Mouse (Mus musculus) midbrain, embryonic 13.5 days (tissue): Measurements from ENCODE around the gene Pcsk5. TPM values are rescaled to one million over a fixed set of nuclear protein-coding genes. Genes with fewer than 3 reads are reported as not detected.
"Not testable (repeated sequence)": the region's sequence is repeated elsewhere in the genome, so short reads cannot be mapped to it uniquely, and the experiment has no call there.

Source experiments
- ATAC-seq: fragments of 200-750 bp; cut with Nextera tagmentation; 2 replicates; pipeline ENCODE4 v1.8.0; 2017; ENCODE audit warnings: mild to moderate bottlenecking, moderate TSS enrichment, moderate library complexity
- H3K27ac ChIP-seq: fragments of 300-500 bp; sonication (generic); 2 replicates; pipeline ENCODE4 v1.5.1; 2015; ENCODE audit warnings: inconsistent platforms, mild to moderate bottlenecking, moderate library complexity
- H3K27me3 ChIP-seq: fragments of 300-500 bp; sonication (generic); 2 replicates; pipeline ENCODE4 v1.6.1; 2015; ENCODE audit warnings: mild to moderate bottlenecking, inconsistent platforms
- H3K36me3 ChIP-seq: fragments of 300-500 bp; sonication (generic); 2 replicates; pipeline ENCODE4 v1.6.1; 2015; ENCODE audit warnings: mild to moderate bottlenecking, inconsistent platforms
- H3K4me1 ChIP-seq: fragments of 300-500 bp; sonication (generic); replicated peaks from 2 replicates; pipeline ENCODE4 v1.6.1; 2015; ENCODE audit warnings: inconsistent platforms
- H3K4me2 ChIP-seq: fragments of 300-500 bp; sonication (generic); replicated peaks from 2 replicates; pipeline ENCODE4 v1.6.1; 2015; ENCODE audit warnings: moderate library complexity, mild to moderate bottlenecking, inconsistent platforms
- H3K4me3 ChIP-seq: fragments of 300-500 bp; sonication (generic); replicated peaks from 2 replicates; pipeline ENCODE4 v1.5.1; 2015; ENCODE audit warnings: mild to moderate bottlenecking, inconsistent platforms
- H3K9ac ChIP-seq: fragments of 300-500 bp; sonication (generic); replicated peaks from 2 replicates; pipeline ENCODE4 v1.6.1; 2015; ENCODE audit warnings: mild to moderate bottlenecking, inconsistent platforms
- H3K9me3 ChIP-seq: fragments of 300-500 bp; sonication (generic); 2 replicates; pipeline ENCODE4 v1.6.1; 2016; ENCODE audit warnings: mild to moderate bottlenecking, inconsistent platforms
- WGBS: fragments of 180-500 bp; shearing (Covaris S2); methylation state at CpG from one replicate; pipeline ENCODE4 v1.1.7; 2015; 5-methylcytosine and 5-hydroxymethylcytosine counted together
- polyA plus RNA-seq: library from polyadenylated mRNA; unstranded; fragments of >200 nt; fragmentation: Nextera tagmentation; extraction: Ambion mirVana; gene quantifications from 2 replicates; pipeline ENCODE4 v1.2.1, GENCODE M21; 2015

The Pcsk5 gene
- polyA plus RNA-seq, 1 experiment from 2014 or later, result 7.1 TPM

GRCm38 (mm10) chr19:17489041-17489865 lies 348.2 kb downstream of the Pcsk5 start:
- peaks cover 11% of the 10 kb centered on the region; the same call in 1 of the 2 replicates for H3K4me1 ChIP-seq
- H3K9ac ChIP-seq, result no peak overlapping the region
- no peaks in the 10 kb centered on the region for H3K27me3 ChIP-seq
- no peak for ATAC-seq
- no peaks in the 10 kb centered on the region for H3K36me3 ChIP-seq
- H3K4me3 ChIP-seq, result no peak overlapping the region
- WGBS, result 91% methylated on average over 17 of the region's 17 CpGs
- no peak overlapping the region for H3K4me2 ChIP-seq
- no peak overlapping the region for H3K27ac ChIP-seq
- H3K9me3 ChIP-seq, result no peaks in the 10 kb centered on the region

- Histone ChIP-seq H3K4me3 (no peak overlapping the region), H3K4me2 (no peak overlapping the region), H3K4me1 (peaks cover 9% of the 10 kb centered on the region), H3K27me3 (no peaks in the 10 kb centered on the region), H3K36me3 (no peaks in the 10 kb centered on the region), H3K9me3 (no peaks in the 10 kb centered on the region), H3K9ac (no peak overlapping the region), H3K27ac (no peak overlapping the region)
- WGBS, result 67% methylated on average over 6 of the region's 6 CpGs
- ATAC-seq, result 0 out of 2 replicates have a peak, but pooled peaks have one; percentile 65
These were observed 355.2 kb downstream of the Pcsk5 start for GRCm38 (mm10) chr19:17482126-17482790.

- H3K27ac ChIP-seq, result no peak overlapping the region
- peaks cover 9% of the 10 kb centered on the region for H3K4me1 ChIP-seq
- no peak overlapping the region for H3K4me2 ChIP-seq
- H3K27me3 ChIP-seq, result no peaks in the 10 kb centered on the region
- no peak overlapping the region for H3K9ac ChIP-seq
- no peaks in the 10 kb centered on the region for H3K36me3 ChIP-seq
- no peaks in the 10 kb centered on the region for H3K9me3 ChIP-seq
- no peak for ATAC-seq
- WGBS, result 95% methylated on average over 5 of the region's 5 CpGs
- H3K4me3 ChIP-seq, result no peak overlapping the region
These were observed 358.0 kb downstream of the Pcsk5 start for GRCm38 (mm10) chr19:17479471-17479870.

- H3K9ac ChIP-seq, result no peak overlapping the region
- H3K36me3 ChIP-seq, result no peaks in the 10 kb centered on the region
- no peaks in the 10 kb centered on the region for H3K4me1 ChIP-seq
- WGBS, result 89% methylated on average over 5 of the region's 5 CpGs
- no peak for ATAC-seq
- no peak overlapping the region for H3K4me3 ChIP-seq
- H3K9me3 ChIP-seq, result no peaks in the 10 kb centered on the region
- no peak overlapping the region for H3K27ac ChIP-seq
- H3K4me2 ChIP-seq, result no peak overlapping the region
- H3K27me3 ChIP-seq, result no peaks in the 10 kb centered on the region
These were observed 361.4 kb downstream of the Pcsk5 start for GRCm38 (mm10) chr19:17476021-17476420.

GRCm38 (mm10) chr19:17473138-17473537 lies 364.3 kb downstream of the Pcsk5 start:
- H3K9ac ChIP-seq, ATAC-seq, H3K36me3 ChIP-seq, H3K27me3 ChIP-seq, H3K9me3 ChIP-seq, H3K4me3 ChIP-seq, H3K4me1 ChIP-seq, H3K4me2 ChIP-seq, H3K27ac ChIP-seq: not testable (repeated sequence)
- 94% methylated on average over 2 of the region's 2 CpGs for WGBS

GRCm38 (mm10) chr19:17471861-17472260 lies 365.6 kb downstream of the Pcsk5 start:
- Histone ChIP-seq H3K9ac (no peak overlapping the region), H3K4me1 (no peaks in the 10 kb centered on the region), H3K36me3 (no peaks in the 10 kb centered on the region), H3K27me3 (no peaks in the 10 kb centered on the region), H3K27ac (no peak overlapping the region), H3K4me3 (no peak overlapping the region), H3K9me3 (no peaks in the 10 kb centered on the region), H3K4me2 (no peak overlapping the region)
- no peak for ATAC-seq
- 79% methylated on average over 7 of the region's 7 CpGs for WGBS

GRCm38 (mm10) chr19:17471196-17471595 lies 366.2 kb downstream of the Pcsk5 start:
- Histone ChIP-seq H3K9me3 (no peaks in the 10 kb centered on the region), H3K36me3 (no peaks in the 10 kb centered on the region), H3K27ac (no peak overlapping the region), H3K4me3 (no peak overlapping the region), H3K4me1 (no peaks in the 10 kb centered on the region), H3K27me3 (no peaks in the 10 kb centered on the region), H3K4me2 (no peak overlapping the region), H3K9ac (no peak overlapping the region)
- ATAC-seq, result no peak
- WGBS, result 78% methylated on average over 4 of the region's 4 CpGs

- no peaks in the 10 kb centered on the region for H3K36me3 ChIP-seq
- no peak overlapping the region for H3K27ac ChIP-seq
- no peaks in the 10 kb centered on the region for H3K27me3 ChIP-seq
- no peak overlapping the region for H3K9ac ChIP-seq
- WGBS, result 64% methylated on average over 6 of the region's 6 CpGs
- no peaks in the 10 kb centered on the region for H3K9me3 ChIP-seq
- H3K4me1 ChIP-seq, result no peaks in the 10 kb centered on the region
- H3K4me3 ChIP-seq, result no peak overlapping the region
- H3K4me2 ChIP-seq, result no peak overlapping the region
- peak; percentile 83 for ATAC-seq
These were observed 369.7 kb downstream of the Pcsk5 start for GRCm38 (mm10) chr19:17467556-17468211.

- no peaks in the 10 kb centered on the region for H3K4me1 ChIP-seq
- ATAC-seq, result no peak
- WGBS, result 92% methylated on average over 7 of the region's 7 CpGs
- no peaks in the 10 kb centered on the region for H3K27me3 ChIP-seq
- no peak overlapping the region for H3K4me3 ChIP-seq
- no peak overlapping the region for H3K4me2 ChIP-seq
- H3K36me3 ChIP-seq, result no peaks in the 10 kb centered on the region
- H3K9ac ChIP-seq, result no peak overlapping the region
- no peaks in the 10 kb centered on the region for H3K9me3 ChIP-seq
- H3K27ac ChIP-seq, result no peak overlapping the region
These were observed 385.4 kb downstream of the Pcsk5 start for GRCm38 (mm10) chr19:17452001-17452400.

- H3K27me3 ChIP-seq, result no peaks in the 10 kb centered on the region
- no peak overlapping the region for H3K4me3 ChIP-seq
- no peak overlapping the region for H3K27ac ChIP-seq
- no peak for ATAC-seq
- no peak overlapping the region for H3K9ac ChIP-seq
- no peaks in the 10 kb centered on the region for H3K36me3 ChIP-seq
- H3K9me3 ChIP-seq, result no peaks in the 10 kb centered on the region
- H3K4me2 ChIP-seq, result no peak overlapping the region
- 94% methylated on average over 7 of the region's 7 CpGs for WGBS
- H3K4me1 ChIP-seq, result no peaks in the 10 kb centered on the region
These were observed 393.9 kb downstream of the Pcsk5 start for GRCm38 (mm10) chr19:17443581-17443980.

- H3K9me3 ChIP-seq, result no peaks in the 10 kb centered on the region
- ATAC-seq, result no peak
- no peaks in the 10 kb centered on the region for H3K27me3 ChIP-seq
- no peak overlapping the region for H3K27ac ChIP-seq
- H3K36me3 ChIP-seq, result no peaks in the 10 kb centered on the region
- no peak overlapping the region for H3K4me2 ChIP-seq
- no peak overlapping the region for H3K9ac ChIP-seq
- WGBS, result 81% methylated on average over 4 of the region's 4 CpGs
- no peak overlapping the region for H3K4me3 ChIP-seq
- no peaks in the 10 kb centered on the region for H3K4me1 ChIP-seq
These were observed 397.8 kb downstream of the Pcsk5 start for GRCm38 (mm10) chr19:17439476-17440189.

GRCm38 (mm10) chr19:17436651-17437050 lies 400.8 kb downstream of the Pcsk5 start:
- H3K27me3 ChIP-seq, result no peaks in the 10 kb centered on the region
- no peak overlapping the region for H3K9ac ChIP-seq
- ATAC-seq, result no peak
- H3K4me2 ChIP-seq, result no peak overlapping the region
- H3K9me3 ChIP-seq, result no peaks in the 10 kb centered on the region
- H3K36me3 ChIP-seq, result no peaks in the 10 kb centered on the region
- H3K4me3 ChIP-seq, result no peak overlapping the region
- WGBS, result 88% methylated on average over 1 of the region's 1 CpGs
- H3K27ac ChIP-seq, result no peak overlapping the region
- H3K4me1 ChIP-seq, result no peaks in the 10 kb centered on the region
